Mouse (Mus musculus) embryo, embryonic 10 days (tissue): ENCODE results near the gene Cyp2j9.
"Not testable (repeated sequence)": the region's sequence is repeated elsewhere in the genome, so short reads cannot be mapped to it uniquely, and the experiment has no call there.

Source experiments
- DNase-seq: peaks from one replicate; pipeline ENCODE4 v3.0.0-alpha.2; 2015; ENCODE audit warnings: low spot score

Cyp2j9 gene

GRCm38 (mm10) chr4:96590911-96591790 is at the start of gene Cyp2j9:
Gene Cyp2j9 (minus strand): TSS chr4:96591578.
- DNase-seq: peak; percentile 64

GRCm38 (mm10) chr4:96635455-96635854 is 44.1 kb upstream of the Cyp2j9 start:
- DNase-seq: no peak

- no peak for DNase-seq
These were observed 31.1 kb upstream of the Cyp2j9 start for GRCm38 (mm10) chr4:96622474-96622873.

GRCm38 (mm10) chr4:96591791-96592150 is 393 bp upstream of the Cyp2j9 start:
- peak; percentile 30 for DNase-seq

- no peak for DNase-seq
These were observed 9.8 kb downstream of the Cyp2j9 start for GRCm38 (mm10) chr4:96581425-96582088.

- DNase-seq: not testable (repeated sequence)
These were observed 11.0 kb downstream of the Cyp2j9 start for GRCm38 (mm10) chr4:96580351-96580750.

GRCm38 (mm10) chr4:96569442-96569841 is 21.9 kb downstream of the Cyp2j9 start:
- no peak for DNase-seq

GRCm38 (mm10) chr4:96567988-96568387 is 23.4 kb downstream of the Cyp2j9 start:
- no peak for DNase-seq

GRCm38 (mm10) chr4:96565808-96566207 is 25.6 kb downstream of the Cyp2j9 start:
- DNase-seq: no peak

GRCm38 (mm10) chr4:96560464-96560863 is 30.9 kb downstream of the Cyp2j9 start:
- no peak for DNase-seq

- no peak for DNase-seq
These were observed 31.6 kb downstream of the Cyp2j9 start for GRCm38 (mm10) chr4:96559781-96560180.

- peak; percentile 72 for DNase-seq
These were observed 38.1 kb downstream of the Cyp2j9 start, which contains the start of gene Cyp2j6 for GRCm38 (mm10) chr4:96553133-96553819. Gene Cyp2j6 (minus strand): TSS chr4:96553661.

GRCm38 (mm10) chr4:96551619-96552018 is 39.8 kb downstream of the Cyp2j9 start:
- DNase-seq: no peak

GRCm38 (mm10) chr4:96545976-96546375 is 45.4 kb downstream of the Cyp2j9 start:
- DNase-seq: no peak

- peak; percentile 5 for DNase-seq
These were observed 65.6 kb downstream of the Cyp2j9 start for GRCm38 (mm10) chr4:96525772-96526171.

GRCm38 (mm10) chr4:96522256-96522655 is 69.1 kb downstream of the Cyp2j9 start:
- no peak for DNase-seq
